In the genomic region with DNA sequence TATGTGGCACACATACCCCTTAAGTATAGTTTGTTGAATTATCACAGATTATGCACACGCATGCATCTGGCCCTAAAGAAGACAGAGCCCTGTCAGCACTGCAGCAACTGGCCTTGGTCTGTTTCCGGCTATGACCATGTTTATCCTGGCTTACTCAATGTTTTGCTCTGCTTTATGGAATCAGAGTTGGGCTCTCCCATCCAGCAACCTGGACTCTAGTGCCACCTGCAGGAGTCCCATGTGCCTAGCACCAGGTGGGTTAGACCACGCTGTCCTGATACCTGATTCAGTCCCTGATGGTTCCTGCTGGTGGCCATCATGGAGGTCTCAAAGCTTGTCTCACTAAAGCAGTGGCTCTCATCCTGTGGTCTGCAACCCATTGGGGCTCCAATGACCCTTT, we compare ENCODE assay signal across 12 mouse cellular contexts.
DNase-seq lines count a peak whose midpoint lies in the region; ATAC-seq and TF ChIP-seq lines count a peak whose summit lies in the region.
"Had no signal": no experiment of that assay in that cellular context is flagged by ENCODE, and none has a peak within 500 bp of the region (broad histone marks: within the 10 kb centered on the region; RNA-seq: fewer than 3 reads in every experiment).

No protein-coding gene starts in this region.

- H3K4me1 ChIP-seq in kidney, adult 2 months (ENCODE audit: control insufficient read depth, insufficient read depth, low read length) = no peaks in the 10 kb centered on the region
- no peaks in the 10 kb centered on the region for H3K4me1 ChIP-seq in stomach, postnatal 0 days (replicated peaks; ENCODE audit: control insufficient read depth, insufficient read depth)
- H3K4me1 ChIP-seq: limb, embryonic 15.5 days had no signal

- peak; percentile 29 for DNase-seq in kidney, adult 2 months
- no peak for DNase-seq in kidney, adult 11 months
- DNase-seq in urinary bladder, postnatal 14 days (ENCODE audit: low spot score) = peak; percentile 34
- no peak for DNase-seq in urinary bladder, postnatal 4 days (ENCODE audit: low spot score in 2 of 2)
- DNase-seq in adrenal gland, postnatal 10 days = peak; percentile 63
- peak; percentile 50 for DNase-seq in stomach, postnatal 0 days (ENCODE audit: low spot score)
- no peak for DNase-seq in cerebellum, adult 8-10 months
- DNase-seq in heart, adult 8-10 months (ENCODE audit: low spot score) = no peak

- TF ChIP-seq EP300 in stomach, postnatal 0 days (optimal IDR thresholded peaks at IDR 0.05) = no peak

- no peaks in the 10 kb centered on the region for H3K36me3 ChIP-seq in kidney, adult 2 months (ENCODE audit: control insufficient read depth, insufficient read depth, low read length)
- no peaks in the 10 kb centered on the region for H3K36me3 ChIP-seq in stomach, postnatal 0 days (ENCODE audit: control insufficient read depth, insufficient read depth, low read length)
- H3K36me3 ChIP-seq: heart, embryonic 13.5 days; limb, embryonic 15.5 days had no signal

- no peak overlapping the region for H3K27ac ChIP-seq in kidney, adult 2 months (ENCODE audit: insufficient read depth, low read depth, low read length)
- no peak overlapping the region for H3K27ac ChIP-seq in stomach, postnatal 0 days (replicated peaks)
- H3K27ac ChIP-seq: heart, embryonic 13.5 days; limb, embryonic 15.5 days had no signal

- no peak overlapping the region for H3K4me2 ChIP-seq in stomach, postnatal 0 days (replicated peaks; ENCODE audit: low read depth)
- H3K4me2 ChIP-seq: heart, embryonic 13.5 days; limb, embryonic 15.5 days had no signal

- H3K9me3 ChIP-seq in stomach, postnatal 0 days (ENCODE audit: control insufficient read depth, low read length) = no peaks in the 10 kb centered on the region
- H3K9me3 ChIP-seq: limb, embryonic 15.5 days had no signal

- peak; percentile 66 for TF ChIP-seq CTCF in kidney, adult 2 months (conservative IDR thresholded peaks at IDR 0.05; ENCODE audit: insufficient read depth, insufficient read length, low read depth, low read length)
- TF ChIP-seq CTCF in stomach, postnatal 0 days (IDR thresholded peaks at IDR 0.05; ENCODE audit: low read depth) = peak; percentile 69

- 52% methylated on average over 3 of the region's 3 CpGs for WGBS in kidney, adult 2 months
- WGBS in stomach, postnatal 0 days = 52% methylated on average over 3 of the region's 3 CpGs

- H3K27me3 ChIP-seq in kidney, adult 2 months (replicated peaks; ENCODE audit: control insufficient read depth, insufficient read depth, low read length) = no peaks in the 10 kb centered on the region
- no peaks in the 10 kb centered on the region for H3K27me3 ChIP-seq in stomach, postnatal 0 days (ENCODE audit: control insufficient read depth, insufficient read depth, low read length)
- H3K27me3 ChIP-seq: heart, embryonic 13.5 days; limb, embryonic 15.5 days had no signal

- H3K9ac ChIP-seq in stomach, postnatal 0 days (ENCODE audit: low read length) = no peak overlapping the region
- H3K9ac ChIP-seq: heart, embryonic 13.5 days; limb, embryonic 15.5 days had no signal

- TF ChIP-seq POLR2A in kidney, adult 2 months (IDR thresholded peaks at IDR 0.05; ENCODE audit: low read depth, low read length) = no peak

- peak; percentile 67; the same call in 1 of the 2 replicates for ATAC-seq in stomach, postnatal 0 days (ENCODE audit: low FRiP score, low TSS enrichment)
- ATAC-seq: intestine, embryonic 16.5 days; midbrain, embryonic 16.5 days had no signal

- H3K4me3 ChIP-seq in kidney, adult 2 months (ENCODE audit: insufficient read depth, low read depth, low read length) = no peak overlapping the region
- no peak overlapping the region for H3K4me3 ChIP-seq in stomach, postnatal 0 days (ENCODE audit: low read depth, low read length)
- H3K4me3 ChIP-seq: heart, embryonic 13.5 days; limb, embryonic 15.5 days had no signal

Comparison
In these comparisons a context has a peak if more than half of its experiments do, and no peak if none do; other contexts are left out.
1. DNase-seq: peak in kidney, adult 2 months (single experiment), urinary bladder, postnatal 14 days (single experiment), adrenal gland, postnatal 10 days (single experiment) and stomach, postnatal 0 days (single experiment); none in kidney, adult 11 months (single experiment), urinary bladder, postnatal 4 days (0 of 2), cerebellum, adult 8-10 months (single experiment) and heart, adult 8-10 months (single experiment).